Mouse (Mus musculus): Measurements from ENCODE around the gene Tstd1.

Tstd1 gene

DNA sequence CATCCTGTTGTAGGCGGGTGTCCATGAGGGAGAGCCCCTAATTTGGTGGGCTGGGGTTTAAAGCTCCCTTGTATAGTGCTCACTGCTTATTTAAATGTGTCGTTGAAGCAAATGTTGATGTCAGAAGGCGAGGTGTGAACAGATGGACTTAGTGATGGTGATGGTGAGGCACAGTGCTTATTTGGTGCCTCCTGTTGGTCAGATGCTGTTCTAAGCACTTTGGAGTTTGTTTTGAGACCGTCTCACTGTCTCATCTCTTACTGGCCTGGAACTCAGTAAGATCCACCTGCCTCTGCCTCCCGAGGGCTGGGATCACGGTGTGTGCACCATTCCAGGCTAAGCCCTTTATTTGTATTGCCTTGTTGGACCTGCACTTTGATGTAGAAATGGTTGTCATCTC is 36.3 kb downstream of the Tstd1 start:
- no peak for DNase-seq (ENCODE audit: low spot score)

DNA sequence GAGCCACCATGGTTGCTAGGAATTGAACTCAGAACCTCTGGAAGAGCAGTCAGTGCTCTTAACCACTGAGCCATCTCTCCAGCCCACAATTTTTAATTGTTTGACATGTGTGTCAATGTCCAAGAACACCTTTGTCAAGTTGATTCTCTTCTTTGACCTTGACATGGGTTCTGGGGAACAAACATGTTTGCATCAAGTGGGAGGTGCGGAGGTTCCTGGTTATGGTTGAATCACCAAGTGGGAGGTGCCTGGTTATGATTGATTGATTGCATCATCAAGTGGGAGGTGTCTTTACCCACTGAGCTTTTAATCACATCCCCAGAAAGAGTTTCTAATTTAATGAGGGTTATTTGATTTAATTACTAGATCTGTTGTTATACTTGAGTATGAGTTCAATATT is 38.9 kb downstream of the Tstd1 start:
- DNase-seq (ENCODE audit: low spot score): no peak

DNA sequence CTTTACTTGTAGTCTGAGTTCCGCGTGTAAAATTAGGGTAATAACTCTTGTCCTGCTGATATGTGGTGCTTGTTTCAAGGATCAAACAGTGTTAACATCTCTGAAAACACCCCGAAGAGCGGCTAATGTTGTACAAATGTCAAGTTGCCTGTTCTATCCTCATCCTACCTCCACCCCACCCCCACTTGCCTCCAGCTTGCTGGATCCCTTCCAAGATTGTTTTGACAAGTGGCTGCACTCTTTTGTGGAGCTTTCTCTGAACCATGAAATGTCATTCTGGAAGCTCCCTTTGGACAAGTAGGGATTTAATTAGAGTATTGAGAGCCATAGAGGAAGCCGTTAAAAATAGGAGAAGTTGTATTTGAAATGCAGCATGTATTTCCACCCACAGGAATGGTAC is 41.1 kb downstream of the Tstd1 start:
- DNase-seq (ENCODE audit: low spot score): peak; percentile 52

DNA sequence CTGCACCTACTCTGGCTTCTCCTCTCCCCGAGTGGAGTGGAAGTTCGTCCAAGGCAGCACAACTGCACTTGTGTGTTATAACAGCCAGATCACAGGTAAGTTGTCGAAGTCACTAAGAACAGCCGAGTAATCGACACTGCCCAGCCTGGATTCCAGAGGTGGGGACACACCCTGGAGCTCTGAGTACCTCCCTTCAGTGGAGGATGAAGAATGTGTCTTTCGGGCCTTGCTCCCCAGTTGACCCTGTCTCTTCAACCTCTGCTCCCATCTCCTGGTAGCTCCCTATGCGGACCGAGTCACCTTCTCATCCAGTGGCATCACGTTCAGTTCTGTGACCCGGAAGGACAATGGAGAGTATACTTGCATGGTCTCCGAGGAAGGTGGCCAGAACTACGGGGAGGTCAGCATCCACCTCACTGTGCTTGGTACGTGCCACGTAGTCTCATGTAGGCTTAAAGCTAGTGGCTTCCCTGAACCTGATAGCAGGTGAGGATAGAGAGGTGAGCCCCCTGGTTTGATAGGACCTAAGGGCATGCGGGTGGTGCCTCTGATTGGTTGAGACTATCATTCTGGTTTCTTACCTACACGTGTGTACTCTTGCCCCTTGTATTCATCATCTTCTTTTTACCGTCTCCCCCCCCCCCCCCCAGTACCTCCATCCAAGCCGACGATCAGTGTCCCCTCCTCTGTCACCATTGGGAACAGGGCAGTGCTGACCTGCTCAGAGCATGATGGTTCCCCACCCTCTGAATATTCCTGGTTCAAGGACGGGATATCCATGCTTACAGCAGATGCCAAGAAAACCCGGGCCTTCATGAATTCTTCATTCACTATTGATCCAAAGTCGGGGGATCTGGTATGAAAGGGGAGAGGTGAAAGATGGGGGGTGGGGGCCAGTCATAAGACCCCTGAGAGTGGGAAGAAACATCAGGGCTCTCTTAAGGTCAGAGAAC is 42.2 kb downstream of the Tstd1 start:
- DNase-seq (ENCODE audit: low spot score): no peak

DNA sequence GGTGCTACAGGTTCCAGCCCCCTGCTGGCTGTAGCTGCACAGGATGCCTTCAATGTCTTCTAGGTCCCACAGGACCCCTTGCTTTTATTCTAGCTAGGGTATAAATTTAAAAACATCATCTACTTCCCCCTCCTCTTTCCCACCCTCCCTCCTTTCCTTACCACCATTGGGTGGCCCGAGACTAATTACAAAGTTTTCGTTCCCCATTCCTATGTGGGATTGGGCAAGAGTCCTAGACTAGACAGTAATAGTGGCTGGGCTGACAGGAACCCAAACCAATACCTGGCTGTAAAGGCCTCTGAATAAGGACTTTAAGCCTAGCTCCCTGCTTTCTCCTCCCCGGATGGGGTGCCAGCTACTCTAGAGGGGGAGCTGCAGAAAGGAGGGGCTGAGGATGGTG is 44.5 kb downstream of the Tstd1 start:
- no peak for DNase-seq (ENCODE audit: low spot score)

DNA sequence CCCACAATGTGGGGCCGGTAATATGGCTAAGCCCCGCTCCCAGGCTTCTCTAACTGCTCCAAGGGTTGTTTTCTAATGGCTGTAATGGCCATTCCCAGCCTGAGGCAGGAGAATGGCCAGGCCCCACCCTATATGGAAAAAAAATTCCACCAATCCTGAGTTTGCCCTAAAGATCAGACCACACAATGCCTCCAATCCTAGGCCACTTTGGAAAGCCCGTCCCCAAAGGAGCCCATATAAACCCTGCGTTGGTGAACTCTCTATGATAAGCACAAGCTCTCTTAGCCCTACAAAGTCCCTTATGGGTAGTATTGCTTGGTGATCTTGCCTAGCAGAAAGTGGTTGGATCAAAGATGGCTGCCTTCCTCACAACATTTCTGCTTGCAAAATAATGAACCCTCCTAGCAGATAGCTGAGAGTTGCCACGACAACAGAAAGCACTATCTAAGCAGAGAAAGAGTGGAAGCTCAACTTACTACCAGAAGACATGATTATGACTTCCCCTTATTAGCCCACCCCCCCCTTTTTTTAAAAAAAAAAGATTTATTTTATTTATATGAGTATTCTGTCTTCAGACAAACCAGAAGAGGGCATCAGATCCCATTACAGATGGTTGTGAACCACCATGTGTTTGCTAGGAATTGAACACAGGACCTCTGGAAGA is 47.2 kb downstream of the Tstd1 start:
- DNase-seq (ENCODE audit: low spot score): no peak

DNA sequence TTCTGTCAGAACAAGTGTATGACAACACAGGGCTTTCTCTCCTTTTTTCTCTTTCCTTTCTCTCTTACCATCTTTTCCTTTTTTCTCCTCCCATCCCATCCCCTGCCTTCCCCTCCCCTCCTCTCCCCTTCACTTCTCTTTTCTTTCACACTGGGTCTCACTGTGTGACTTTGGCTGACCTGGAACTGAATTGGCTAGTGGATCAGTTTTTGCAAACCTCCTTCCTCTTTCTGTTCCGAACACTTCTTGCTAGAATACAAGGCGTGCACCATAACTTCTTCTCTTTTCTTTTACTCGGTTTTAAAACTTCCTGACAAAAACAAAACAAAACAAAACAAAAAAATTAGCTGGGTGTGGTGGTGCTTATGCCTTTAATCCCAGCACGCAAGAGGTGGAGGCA is 47.9 kb downstream of the Tstd1 start:
- DNase-seq (ENCODE audit: low spot score): no peak

DNA sequence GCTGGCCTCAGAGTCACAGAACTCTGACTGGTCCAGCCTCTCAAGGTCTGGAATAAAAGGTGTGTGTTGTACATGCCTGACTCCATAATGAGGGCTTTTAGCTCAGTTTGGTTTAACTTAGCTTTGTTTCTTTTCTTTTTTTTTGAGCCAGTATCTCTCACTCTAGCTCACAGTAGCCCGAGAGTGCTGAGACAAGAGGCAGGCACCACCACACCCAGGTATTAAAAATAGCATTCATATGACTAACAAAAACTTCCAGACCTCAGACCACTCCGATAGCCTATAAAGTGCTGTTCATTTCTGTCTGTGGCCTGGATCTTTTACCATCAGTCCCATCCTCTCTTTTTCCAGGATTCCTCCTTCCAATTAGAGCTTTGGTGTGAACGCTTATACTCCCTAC is 51.0 kb downstream of the Tstd1 start:
- no peak for DNase-seq (ENCODE audit: low spot score)
